Mouse (Mus musculus) forebrain, embryonic 11.5 days (tissue): Measurements from ENCODE around the gene Rnf121. TPM values are rescaled to one million over a fixed set of nuclear protein-coding genes. Genes with fewer than 3 reads are reported as not detected.

Experiments used
- ATAC-seq: fragments of 200-750 bp; cut with Nextera tagmentation; replicated peaks from 2 replicates; pipeline ENCODE4 v1.8.0; 2017; ENCODE audit warnings: moderate TSS enrichment; ENCODE audit not compliant: low FRiP score
- DNase-seq: peaks from one replicate; pipeline ENCODE4 v3.0.0-alpha.2; 2017; ENCODE audit warnings: low spot score
- H3K27ac ChIP-seq: fragments of 300-500 bp; sonication (generic); 2 replicates; pipeline ENCODE4 v1.5.1; 2014; ENCODE audit warnings: low read depth, low read length
- H3K27me3 ChIP-seq: fragments of 300-500 bp; sonication (generic); 2 replicates; pipeline ENCODE4 v1.6.1; 2014; ENCODE audit warnings: mild to moderate bottlenecking, low read length, mixed read lengths; ENCODE audit not compliant: control insufficient read depth, insufficient read depth
- H3K36me3 ChIP-seq: fragments of 300-500 bp; sonication (generic); 2 replicates; pipeline ENCODE4 v1.6.1; 2014; ENCODE audit warnings: mild to moderate bottlenecking, low read length, moderate library complexity, mixed read lengths; ENCODE audit not compliant: control insufficient read depth, insufficient read depth
- H3K4me1 ChIP-seq: fragments of 300-500 bp; sonication (generic); replicated peaks from 2 replicates; pipeline ENCODE4 v1.6.1; 2014; ENCODE audit warnings: low read length, mixed read lengths; ENCODE audit not compliant: control insufficient read depth, insufficient read depth
- H3K4me2 ChIP-seq: fragments of 300-500 bp; sonication (generic); 2 replicates; pipeline ENCODE4 v1.6.1; 2014; ENCODE audit warnings: low read depth, mild to moderate bottlenecking, low read length, moderate library complexity, mixed read lengths; ENCODE audit not compliant: severe bottlenecking
- H3K4me3 ChIP-seq: fragments of 300-500 bp; sonication (generic); 2 replicates; pipeline ENCODE4 v1.5.1; 2014; ENCODE audit warnings: low read depth, low read length
- H3K9ac ChIP-seq: fragments of 300-500 bp; sonication (generic); 2 replicates; pipeline ENCODE4 v1.6.1; 2014; ENCODE audit warnings: low read length
- H3K9me3 ChIP-seq: fragments of 300-500 bp; sonication (generic); 2 replicates; pipeline ENCODE4 v1.6.1; 2016; ENCODE audit warnings: low read length, mixed read lengths; ENCODE audit not compliant: control insufficient read depth
- WGBS: fragments of 180-500 bp; shearing (Covaris S2); extraction: QIAGEN DNeasy Blood & Tissue Kit; methylation state at CpG from one replicate; pipeline ENCODE4 v1.1.7; 2014; 5-methylcytosine and 5-hydroxymethylcytosine counted together
- polyA plus RNA-seq: library from polyadenylated mRNA; unstranded; fragments of >200 nt; fragmentation: Nextera tagmentation; extraction: Ambion mirVana; gene quantifications from 2 replicates; pipeline ENCODE4 v1.2.1, GENCODE M21; 2014

Gene Rnf121
- polyA plus RNA-seq, 1 experiment from 2014 or later = 30.2 TPM

DNA sequence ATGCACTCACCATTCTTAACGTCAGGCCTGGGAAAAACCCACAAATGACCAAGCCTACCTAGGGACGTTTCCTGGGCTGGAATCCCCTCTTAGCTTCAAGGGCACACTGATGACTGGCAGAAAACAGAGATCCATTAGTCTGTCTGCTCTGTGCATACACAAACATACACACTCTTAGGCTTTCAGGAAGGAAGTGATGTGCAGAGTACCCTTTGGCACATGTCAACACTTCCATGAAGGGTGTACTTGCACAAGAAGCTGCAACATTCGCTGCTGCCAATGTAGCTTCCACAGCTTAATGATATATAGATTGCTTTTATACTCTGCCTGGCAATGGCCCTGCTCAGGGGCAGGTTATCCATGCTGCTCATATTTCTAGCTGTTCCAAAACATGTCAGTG is 45.9 kb downstream of the Rnf121 start:
- no peak for ATAC-seq
- no peak overlapping the region for H3K9ac ChIP-seq
- WGBS = 74% methylated on average over 3 of the region's 3 CpGs
- DNase-seq = no peak
- H3K4me3 ChIP-seq = no peak overlapping the region
- H3K27me3 ChIP-seq = no peaks in the 10 kb centered on the region
- no peak overlapping the region for H3K27ac ChIP-seq
- H3K9me3 ChIP-seq = no peaks in the 10 kb centered on the region
- peaks cover 11% of the 10 kb centered on the region for H3K36me3 ChIP-seq
- H3K4me2 ChIP-seq = no peak overlapping the region
- no peaks in the 10 kb centered on the region for H3K4me1 ChIP-seq

DNA sequence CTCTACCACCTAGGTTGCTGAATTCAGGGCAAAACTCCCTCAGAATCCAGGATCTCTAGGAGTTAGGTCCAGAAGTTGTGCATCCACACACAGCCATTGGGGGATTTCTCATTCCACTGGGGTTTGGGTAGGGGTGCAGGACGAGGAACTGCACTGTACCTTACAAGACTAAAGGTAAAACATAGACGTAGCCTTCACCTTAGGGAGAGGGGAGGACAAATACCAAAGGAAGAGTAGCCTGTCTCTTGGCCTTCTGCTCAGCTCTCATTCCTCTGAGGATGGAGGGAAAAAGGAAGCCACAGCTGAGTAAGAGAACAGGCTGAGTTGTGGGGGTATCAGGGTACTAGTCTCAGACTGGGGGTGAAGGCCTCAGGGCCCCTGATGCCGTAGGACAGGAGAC is 46.7 kb downstream of the Rnf121 start, which contains the start of gene Il18bp:
Il18bp (minus strand) TSS at position 101 of the 400 bp plus-strand sequence.
- Histone ChIP-seq H3K4me3 (no peak within 1 kb of the TSS), H3K4me1 (no peaks in the 10 kb centered on the region), H3K27me3 (no peaks in the 10 kb centered on the region), H3K36me3 (peaks cover 12% of the 10 kb centered on the region), H3K9ac (no peak within 1 kb of the TSS), H3K9me3 (no peaks in the 10 kb centered on the region), H3K27ac (no peak within 1 kb of the TSS), H3K4me2 (no peak within 1 kb of the TSS)
- DNase-seq = no peak
- no peak for ATAC-seq
- WGBS = 87% methylated on average over 3 of the region's 3 CpGs

DNA sequence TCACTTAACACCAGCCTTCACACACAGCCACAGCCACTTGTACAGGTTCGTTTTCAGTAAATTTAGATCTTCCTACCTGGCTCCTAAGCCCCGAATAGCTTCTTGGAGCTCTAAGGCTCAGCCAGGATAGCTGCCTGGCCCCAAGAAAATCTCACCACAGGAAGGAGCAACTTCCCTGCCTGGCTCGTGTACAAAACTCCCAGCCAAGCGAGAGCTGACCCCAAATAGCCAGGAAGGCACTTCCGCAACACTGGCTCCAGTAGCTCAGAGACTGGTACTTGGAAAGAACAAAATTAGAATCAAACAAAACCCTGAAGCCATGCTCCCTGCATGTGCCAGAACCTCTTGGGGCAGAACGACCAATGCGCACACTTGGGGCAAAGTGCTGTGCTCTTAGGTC is 47.2 kb downstream of the Rnf121 start:
- 88% methylated on average over 7 of the region's 7 CpGs for WGBS
- H3K9ac ChIP-seq = no peak overlapping the region
- H3K36me3 ChIP-seq = peaks cover 16% of the 10 kb centered on the region
- H3K9me3 ChIP-seq = no peaks in the 10 kb centered on the region
- H3K27ac ChIP-seq = no peak overlapping the region
- no peaks in the 10 kb centered on the region for H3K4me1 ChIP-seq
- DNase-seq (no peak), ATAC-seq (no peak)
- H3K4me3 ChIP-seq = no peak overlapping the region
- no peak overlapping the region for H3K4me2 ChIP-seq
- no peaks in the 10 kb centered on the region for H3K27me3 ChIP-seq

DNA sequence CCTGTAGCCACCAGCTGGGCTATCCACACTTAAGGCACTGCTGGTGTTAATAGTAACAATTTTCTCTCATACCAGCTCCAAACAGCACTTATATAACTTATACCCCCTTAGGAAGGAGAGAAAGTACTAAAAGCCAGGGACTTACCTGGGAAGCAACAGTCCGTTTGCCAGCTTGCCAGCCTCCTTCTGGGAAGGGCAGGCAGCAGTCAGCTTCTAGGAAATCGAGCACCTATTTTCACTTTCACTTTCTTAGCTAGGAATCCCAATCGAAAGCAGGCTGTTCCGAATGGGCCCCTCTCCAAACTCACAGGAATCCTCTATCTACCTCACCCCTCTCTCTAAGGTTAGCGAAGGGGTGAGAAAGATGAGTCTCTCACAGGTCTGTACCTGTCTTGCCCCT is 47.8 kb downstream of the Rnf121 start:
- ATAC-seq (no peak), DNase-seq (no peak)
- peaks cover 21% of the 10 kb centered on the region for H3K36me3 ChIP-seq
- H3K9ac ChIP-seq = no peak overlapping the region
- H3K27me3 ChIP-seq = no peaks in the 10 kb centered on the region
- WGBS = 89% methylated on average over 5 of the region's 5 CpGs
- H3K4me2 ChIP-seq = no peak overlapping the region
- H3K9me3 ChIP-seq = no peaks in the 10 kb centered on the region
- H3K4me1 ChIP-seq = no peaks in the 10 kb centered on the region
- H3K27ac ChIP-seq = no peak overlapping the region
- H3K4me3 ChIP-seq = no peak overlapping the region

DNA sequence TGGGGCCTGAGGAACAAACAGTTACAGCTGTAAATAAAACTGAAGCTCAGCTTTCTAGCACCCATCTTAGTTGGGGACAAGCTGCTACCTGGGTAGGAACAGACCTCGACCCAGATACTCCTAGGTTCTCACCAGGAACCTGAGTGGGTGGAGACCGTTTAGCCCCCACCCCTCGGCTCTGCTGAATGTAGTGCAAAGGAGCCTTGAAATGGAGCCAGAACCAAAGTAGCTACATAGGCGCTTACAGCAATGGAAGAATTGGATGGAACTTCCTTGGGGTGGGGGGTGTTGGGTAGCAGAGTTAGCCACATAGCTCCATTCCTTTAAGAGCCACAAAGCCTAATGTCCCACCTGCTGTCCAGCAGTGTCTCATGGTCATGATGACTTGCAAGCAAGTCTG is 48.3 kb downstream of the Rnf121 start:
- no peaks in the 10 kb centered on the region for H3K4me1 ChIP-seq
- WGBS = 88% methylated on average over 4 of the region's 4 CpGs
- DNase-seq (no peak), ATAC-seq (no peak)
- no peaks in the 10 kb centered on the region for H3K9me3 ChIP-seq
- H3K27me3 ChIP-seq = no peaks in the 10 kb centered on the region
- H3K4me3 ChIP-seq = no peak overlapping the region
- H3K9ac ChIP-seq = no peak overlapping the region
- no peak overlapping the region for H3K27ac ChIP-seq
- H3K4me2 ChIP-seq = no peak overlapping the region
- peaks cover 25% of the 10 kb centered on the region for H3K36me3 ChIP-seq

DNA sequence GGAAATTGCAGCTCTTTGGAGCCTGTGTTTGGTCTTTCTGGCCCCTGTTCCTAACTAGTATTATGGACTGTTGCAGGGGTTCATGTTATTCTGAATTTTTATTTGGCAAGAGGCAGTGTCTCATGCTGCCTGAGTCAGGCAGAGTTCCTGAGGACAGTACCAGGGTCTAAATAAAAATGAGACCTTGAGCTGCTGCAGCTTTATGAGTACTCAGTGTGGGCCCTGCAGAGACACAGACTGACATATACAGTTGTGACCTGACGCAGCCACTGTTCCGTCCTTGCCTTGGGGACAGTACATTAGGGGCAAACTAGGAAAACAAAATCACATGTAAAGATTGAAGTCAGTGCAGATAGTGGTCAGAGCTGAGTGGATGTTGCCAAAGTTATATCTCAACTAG is 50.3 kb downstream of the Rnf121 start:
- DNase-seq (no peak), ATAC-seq (no peak)
- no peaks in the 10 kb centered on the region for H3K27me3 ChIP-seq
- H3K4me3 ChIP-seq = no peak overlapping the region
- no peak overlapping the region for H3K9ac ChIP-seq
- no peak overlapping the region for H3K4me2 ChIP-seq
- WGBS = 94% methylated on average over 2 of the region's 2 CpGs
- no peak overlapping the region for H3K27ac ChIP-seq
- H3K36me3 ChIP-seq = peaks cover 34% of the 10 kb centered on the region
- H3K9me3 ChIP-seq = no peaks in the 10 kb centered on the region
- no peaks in the 10 kb centered on the region for H3K4me1 ChIP-seq

DNA sequence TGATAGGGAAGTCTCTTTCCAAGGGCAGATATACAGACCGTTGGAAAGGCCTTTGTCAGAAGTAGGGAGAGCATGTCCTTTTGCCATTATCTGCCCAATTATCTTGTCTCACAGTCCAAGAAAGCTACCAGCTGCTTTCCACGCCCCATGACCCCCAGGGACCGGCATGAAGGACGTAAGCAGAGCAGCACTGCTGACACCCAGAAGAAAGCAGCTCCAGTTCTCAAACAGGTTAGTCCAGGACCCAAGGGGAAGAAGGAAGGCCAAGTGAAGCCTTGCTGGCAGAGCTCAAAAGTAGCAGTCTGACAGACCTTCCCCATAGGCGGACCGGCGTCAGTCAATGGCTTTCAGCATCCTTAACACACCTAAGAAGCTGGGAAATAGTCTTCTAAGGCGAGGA is 51.9 kb downstream of the Rnf121 start:
- WGBS = 93% methylated on average over 8 of the region's 8 CpGs
- DNase-seq (no peak), ATAC-seq (no peak)
- no peak overlapping the region for H3K9ac ChIP-seq
- H3K36me3 ChIP-seq = peaks cover 39% of the 10 kb centered on the region
- H3K27me3 ChIP-seq = no peaks in the 10 kb centered on the region
- no peaks in the 10 kb centered on the region for H3K4me1 ChIP-seq
- H3K9me3 ChIP-seq = no peaks in the 10 kb centered on the region
- H3K4me2 ChIP-seq = no peak overlapping the region
- H3K4me3 ChIP-seq = no peak overlapping the region
- no peak overlapping the region for H3K27ac ChIP-seq

DNA sequence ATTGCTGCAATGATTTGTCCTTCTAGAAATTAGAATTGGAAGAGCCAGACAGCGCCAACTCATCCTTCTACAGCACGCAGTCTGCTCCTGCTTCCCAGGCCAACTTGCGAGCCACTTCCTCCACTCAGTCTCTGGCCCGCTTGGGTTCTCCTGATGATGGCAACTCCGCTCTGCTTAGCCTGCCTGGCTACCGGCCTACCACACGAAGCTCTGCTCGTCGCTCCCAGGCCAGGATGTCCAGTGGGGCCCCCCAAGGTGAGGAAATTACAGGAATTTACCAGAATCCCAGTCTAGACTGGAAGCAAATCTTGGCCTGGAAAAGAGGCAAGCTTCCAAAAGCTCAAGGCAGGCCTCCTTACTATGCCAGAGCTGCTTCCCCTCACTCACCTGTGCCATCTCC is 53.4 kb downstream of the Rnf121 start:
- H3K9ac ChIP-seq = no peak overlapping the region
- H3K4me2 ChIP-seq = no peak overlapping the region
- ATAC-seq (no peak), DNase-seq (no peak)
- peaks cover 47% of the 10 kb centered on the region for H3K36me3 ChIP-seq
- no peak overlapping the region for H3K27ac ChIP-seq
- H3K9me3 ChIP-seq = no peaks in the 10 kb centered on the region
- H3K27me3 ChIP-seq = no peaks in the 10 kb centered on the region
- H3K4me3 ChIP-seq = no peak overlapping the region
- 93% methylated on average over 9 of the region's 9 CpGs for WGBS
- no peaks in the 10 kb centered on the region for H3K4me1 ChIP-seq

DNA sequence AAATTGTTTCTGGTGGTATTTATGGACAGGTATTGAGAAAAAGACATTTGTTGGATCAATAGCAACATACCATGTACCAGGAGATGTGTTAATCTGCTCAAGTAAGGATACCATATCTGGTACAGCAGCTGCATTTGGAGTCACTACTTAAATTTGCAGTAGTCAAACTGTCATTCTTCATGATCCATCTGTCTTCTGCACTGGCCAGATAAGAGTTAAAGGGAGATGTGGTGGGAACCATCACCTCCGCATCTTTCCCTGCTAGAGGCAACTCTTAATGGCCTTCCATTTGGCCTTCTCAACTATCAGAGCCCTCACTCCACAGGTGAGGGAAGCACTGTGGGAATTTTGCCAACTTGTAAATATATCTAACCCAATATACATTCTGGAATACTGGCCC is 58.7 kb downstream of the Rnf121 start:
- Histone ChIP-seq H3K27ac (no peak overlapping the region), H3K4me1 (no peaks in the 10 kb centered on the region), H3K9ac (no peak overlapping the region), H3K27me3 (no peaks in the 10 kb centered on the region), H3K9me3 (no peaks in the 10 kb centered on the region), H3K4me3 (no peak overlapping the region), H3K36me3 (peaks cover 22% of the 10 kb centered on the region), H3K4me2 (no peak overlapping the region)
- no peak for ATAC-seq
- no peak for DNase-seq
- WGBS = 93% methylated on average over 1 of the region's 1 CpGs
